Mouse (Mus musculus) spleen, postnatal 36 days (tissue): ENCODE measurements around the gene Olfr190.
"Not testable (repeated sequence)": the region's sequence is repeated elsewhere in the genome, so short reads cannot be mapped to it uniquely, and the experiment has no call there.

Source experiments
- DNase-seq, 2 experiments: peaks; one replicate each; pipeline ENCODE4 v3.0.0; 2022; ENCODE audit warnings: low spot score in 2 of 2, mixed read lengths in 1 of 2

The Olfr190 gene

GRCm38 (mm10) chr16:59077905-59078304, at the start of gene Olfr190:
Olfr190 (minus strand) TSS chr16:59078005.
- no peak for DNase-seq

- no peak for DNase-seq
Observed at GRCm38 (mm10) chr16:59120969-59121368, 43.2 kb upstream of the Olfr190 start, which contains the start of gene Olfr194. Olfr194 (minus strand) TSS chr16:59121069.

- no peak for DNase-seq
Observed at GRCm38 (mm10) chr16:59111781-59112180, 34.0 kb upstream of the Olfr190 start, which contains the start of gene Olfr193. Olfr193 (minus strand) TSS chr16:59111881.

- not testable (repeated sequence) for DNase-seq
Observed at GRCm38 (mm10) chr16:59108522-59108921, 30.7 kb upstream of the Olfr190 start.

GRCm38 (mm10) chr16:59105312-59105711, 27.5 kb upstream of the Olfr190 start:
- DNase-seq: no peak

- not testable (repeated sequence) for DNase-seq
Observed at GRCm38 (mm10) chr16:59089722-59090121, 11.9 kb upstream of the Olfr190 start, which contains the start of gene Olfr191. Olfr191 (minus strand) TSS chr16:59089822.

- DNase-seq: not testable (repeated sequence)
Observed at GRCm38 (mm10) chr16:59081113-59081512, 3.3 kb upstream of the Olfr190 start.

- no peak for DNase-seq
Observed at GRCm38 (mm10) chr16:59073520-59073919, 4.3 kb downstream of the Olfr190 start.

- DNase-seq: no peak
Observed at GRCm38 (mm10) chr16:59071755-59072154, 6.0 kb downstream of the Olfr190 start.

- not testable (repeated sequence) for DNase-seq
Observed at GRCm38 (mm10) chr16:59062411-59062810, 15.4 kb downstream of the Olfr190 start.

GRCm38 (mm10) chr16:59049286-59049685, 28.5 kb downstream of the Olfr190 start:
- DNase-seq: not testable (repeated sequence)

- DNase-seq: no peak
Observed at GRCm38 (mm10) chr16:59048860-59049259, 28.9 kb downstream of the Olfr190 start.

GRCm38 (mm10) chr16:59047579-59047978, 30.2 kb downstream of the Olfr190 start:
- no peak for DNase-seq

GRCm38 (mm10) chr16:59045835-59046234, 32.0 kb downstream of the Olfr190 start:
- DNase-seq: no peak

- DNase-seq: no peak
Observed at GRCm38 (mm10) chr16:59039710-59040109, 38.1 kb downstream of the Olfr190 start, which contains the start of gene Olfr187. Olfr187 (minus strand) TSS chr16:59039767.

- no peak for DNase-seq
Observed at GRCm38 (mm10) chr16:59030191-59030590, 47.6 kb downstream of the Olfr190 start, which contains the start of gene Olfr186. Olfr186 (minus strand) TSS chr16:59030291.
